ENCODE assay signal across 8 mouse cellular contexts in genomic region chr15:11408155-11408826, GRCm38 (mm10). TPM values are rescaled to one million over a fixed set of nuclear protein-coding genes. Genes with fewer than 3 reads are reported as not detected.
DNase-seq lines count a peak whose midpoint lies in the region; ATAC-seq and TF ChIP-seq lines count a peak whose summit lies in the region.

No protein-coding gene starts in this region.

- no peaks in the 10 kb centered on the region for H3K4me1 ChIP-seq in liver, postnatal 0 days (ENCODE audit: insufficient read depth)
- H3K4me1 ChIP-seq in liver, embryonic 11.5 days (replicated peaks; ENCODE audit: control insufficient read depth, insufficient read depth, low read length): no peaks in the 10 kb centered on the region
- H3K4me1 ChIP-seq in kidney, postnatal 0 days (replicated peaks; ENCODE audit: insufficient read depth, low read length): no peaks in the 10 kb centered on the region

- 36% methylated on average over 7 of the region's 7 CpGs for WGBS in liver, postnatal 0 days (ENCODE audit: insufficient replicate concordance)
- 37% methylated on average over 7 of the region's 7 CpGs for WGBS in liver, embryonic 11.5 days
- WGBS in kidney, postnatal 0 days: 29% methylated on average over 7 of the region's 7 CpGs

- ATAC-seq in liver, postnatal 0 days: no peak
- no peak for ATAC-seq in liver, embryonic 11.5 days (replicated peaks; ENCODE audit: low FRiP score)
- no peak for ATAC-seq in kidney, postnatal 0 days (replicated peaks; ENCODE audit: low FRiP score, low read depth)
- 0 out of 2 replicates have a peak, but pooled peaks have one; percentile 13 for ATAC-seq in neutrophil, adult 5-6 weeks (ENCODE audit: extremely low read depth, insufficient number of reproducible peaks, low FRiP score, poor library complexity, severe bottlenecking)

- no peak overlapping the region for H3K27ac ChIP-seq in liver, postnatal 0 days (ENCODE audit: low read depth)
- no peak overlapping the region for H3K27ac ChIP-seq in liver, embryonic 11.5 days (ENCODE audit: low read depth, low read length)
- no peak overlapping the region for H3K27ac ChIP-seq in kidney, postnatal 0 days

- TF ChIP-seq EP300 in liver, postnatal 0 days (IDR thresholded peaks at IDR 0.05; ENCODE audit: low read depth): no peak

- no peak overlapping the region for H3K4me3 ChIP-seq in liver, postnatal 0 days (ENCODE audit: low read depth, low read length)
- H3K4me3 ChIP-seq in liver, embryonic 11.5 days (ENCODE audit: low read depth, low read length): no peak overlapping the region
- no peak overlapping the region for H3K4me3 ChIP-seq in kidney, postnatal 0 days (replicated peaks; ENCODE audit: low read depth, low read length)

- H3K4me2 ChIP-seq in liver, postnatal 0 days (ENCODE audit: low read depth, low read length): no peak overlapping the region
- H3K4me2 ChIP-seq in liver, embryonic 11.5 days: no peak overlapping the region
- H3K4me2 ChIP-seq in kidney, postnatal 0 days (ENCODE audit: low read length): no peak overlapping the region

- peak; percentile 61 for TF ChIP-seq CTCF in liver, postnatal 0 days (IDR thresholded peaks at IDR 0.05; ENCODE audit: low read depth)
- peak; percentile 76 for TF ChIP-seq CTCF in kidney, postnatal 0 days (IDR thresholded peaks at IDR 0.05; ENCODE audit: low read depth)

- H3K36me3 ChIP-seq in liver, postnatal 0 days (replicated peaks; ENCODE audit: insufficient read depth, low read length): no peaks in the 10 kb centered on the region
- H3K36me3 ChIP-seq in liver, embryonic 11.5 days (ENCODE audit: control insufficient read depth, insufficient read depth, low read length): no peaks in the 10 kb centered on the region
- H3K36me3 ChIP-seq in kidney, postnatal 0 days (ENCODE audit: insufficient read depth, low read length): no peaks in the 10 kb centered on the region

- no peak overlapping the region for H3K9ac ChIP-seq in liver, postnatal 0 days (replicated peaks)
- H3K9ac ChIP-seq in liver, embryonic 11.5 days (ENCODE audit: low read depth, low read length): no peak overlapping the region
- H3K9ac ChIP-seq in kidney, postnatal 0 days (ENCODE audit: low read depth, low read length): no peak overlapping the region

- H3K9me3 ChIP-seq in liver, postnatal 0 days (ENCODE audit: low read length): no peaks in the 10 kb centered on the region
- H3K9me3 ChIP-seq in liver, embryonic 11.5 days (ENCODE audit: control insufficient read depth, low read length): no peaks in the 10 kb centered on the region
- no peaks in the 10 kb centered on the region for H3K9me3 ChIP-seq in kidney, postnatal 0 days (replicated peaks; ENCODE audit: low read length)

- peak; percentile 43 for DNase-seq in adrenal gland, postnatal 10 days
- no peak for DNase-seq in adrenal gland, adult 8-10 months
- DNase-seq in liver, postnatal 0 days: peak; percentile 33
- no peak for DNase-seq in liver, embryonic 11.5 days (ENCODE audit: low spot score)
- DNase-seq in embryo, embryonic 9.5 days (ENCODE audit: extremely low spot score): peak; percentile 59
- DNase-seq in kidney, postnatal 0 days (ENCODE audit: low spot score): peak; percentile 92
- no peak for DNase-seq in cerebellum, adult 9-11 months

- no peaks in the 10 kb centered on the region for H3K27me3 ChIP-seq in liver, postnatal 0 days (ENCODE audit: insufficient read depth, low read length)
- no peaks in the 10 kb centered on the region for H3K27me3 ChIP-seq in liver, embryonic 11.5 days (replicated peaks; ENCODE audit: control insufficient read depth, insufficient read depth, low read length)
- H3K27me3 ChIP-seq in kidney, postnatal 0 days (ENCODE audit: insufficient read depth, low read length): no peaks in the 10 kb centered on the region

RNA-seq across cellular contexts. Expression of gene Tars, which starts 8.8 kb away (rescaled TPM):
- total RNA-seq in adrenal gland, postnatal 10 days (2021): 10 to 100 TPM; 43.4 to 43.6 TPM
- total RNA-seq in adrenal gland, adult 8-10 months (2022): 10 to 100 TPM; 40.3 to 47.6 (median 46.6) TPM
- 25.3 and 27.1 TPM in 2 replicates for polyA plus RNA-seq in liver, postnatal 0 days (2015; fragmentation: Nextera tagmentation; extraction: Ambion mirVana)
- polyA plus RNA-seq in liver, embryonic 11.5 days (2014; fragmentation: Nextera tagmentation; extraction: Ambion mirVana): 105 and 111 TPM in 2 replicates
- polyA plus RNA-seq in kidney, postnatal 0 days (2015; fragmentation: Nextera tagmentation; extraction: Ambion mirVana): 43.2 and 52.5 TPM in 2 replicates
- total RNA-seq in neutrophil, adult 5-6 weeks (2017): 51.9 and 65.4 TPM in 2 replicates

Comparison
In these comparisons a context has a peak if more than half of its experiments do, and no peak if none do; other contexts are left out.
1. DNase-seq: peak in adrenal gland, postnatal 10 days (single experiment), liver, postnatal 0 days (single experiment), embryo, embryonic 9.5 days (single experiment) and kidney, postnatal 0 days (single experiment); none in adrenal gland, adult 8-10 months (single experiment), liver, embryonic 11.5 days (single experiment) and cerebellum, adult 9-11 months (single experiment).